Mouse (Mus musculus) stomach, postnatal 0 days (tissue): Measurements from ENCODE around the gene Tusc2.

ENCODE experiments used
- CTCF ChIP-seq: IDR thresholded peaks from 2 replicates; pipeline ENCODE4 v1.5.1; 2016; ENCODE audit warnings: antibody characterized with exemption, low read depth, mild to moderate bottlenecking, moderate library complexity
- EP300 ChIP-seq: optimal IDR thresholded peaks from 2 replicates; pipeline ENCODE3; 2016; ENCODE audit warnings: antibody characterized with exemption

DNA sequence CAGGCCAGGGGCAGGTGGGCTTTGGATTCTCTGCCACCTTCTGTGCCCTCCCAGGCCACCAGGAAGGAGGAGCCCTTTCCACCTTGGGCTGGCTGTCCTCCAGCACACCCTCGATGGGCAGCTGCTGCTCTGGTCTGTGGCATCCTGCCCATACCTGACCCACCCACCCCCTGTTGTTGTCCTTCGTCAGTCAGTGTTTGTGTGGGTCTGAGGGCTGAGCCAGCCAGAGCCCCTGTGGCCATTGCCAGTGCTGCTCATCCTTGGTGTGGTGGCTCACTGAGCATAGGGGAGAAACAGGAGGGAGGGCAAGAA, 40.7 kb upstream of the Tusc2 start:
- TF ChIP-seq CTCF (no peak), EP300 (no peak)
